Mouse (Mus musculus): ENCODE results near the gene Mettl23. TPM values are rescaled to one million over a fixed set of nuclear protein-coding genes. Genes with fewer than 3 reads are reported as not detected.

Mettl23 gene
- polyA plus RNA-seq, 1 experiment from 2014 or later: 37.1 TPM

- peaks cover 29% of the 10 kb centered on the region for H3K36me3 ChIP-seq (ENCODE audit: control insufficient read depth, insufficient read depth)
- WGBS: under 1% methylated on average over 28 of the region's 29 CpGs
- H3K9me3 ChIP-seq (ENCODE audit: control insufficient read depth): no peaks in the 10 kb centered on the region
- peak overlapping the region; percentile 72 for H3K4me2 ChIP-seq (replicated peaks; ENCODE audit: low read depth)
- no peaks in the 10 kb centered on the region for H3K4me1 ChIP-seq (replicated peaks; ENCODE audit: control insufficient read depth, insufficient read depth, low read length)
- peak; percentile 9 for ATAC-seq
- TF ChIP-seq CTCF (IDR thresholded peaks at IDR 0.05; ENCODE audit: low read depth): no peak
- peak overlapping the region; percentile 96 for H3K9ac ChIP-seq (ENCODE audit: low read depth, low read length)
- peak overlapping the region; percentile 93 for H3K4me3 ChIP-seq (ENCODE audit: low read depth, low read length)
- H3K27ac ChIP-seq (ENCODE audit: low read depth, low read length): peak overlapping the region; percentile 97
- no peaks in the 10 kb centered on the region for H3K27me3 ChIP-seq (replicated peaks; ENCODE audit: control insufficient read depth, insufficient read depth, low read length)
These were observed 8.7 kb downstream of the Mettl23 start for GRCm38 (mm10) chr11:116851576-116852290.

DNA sequence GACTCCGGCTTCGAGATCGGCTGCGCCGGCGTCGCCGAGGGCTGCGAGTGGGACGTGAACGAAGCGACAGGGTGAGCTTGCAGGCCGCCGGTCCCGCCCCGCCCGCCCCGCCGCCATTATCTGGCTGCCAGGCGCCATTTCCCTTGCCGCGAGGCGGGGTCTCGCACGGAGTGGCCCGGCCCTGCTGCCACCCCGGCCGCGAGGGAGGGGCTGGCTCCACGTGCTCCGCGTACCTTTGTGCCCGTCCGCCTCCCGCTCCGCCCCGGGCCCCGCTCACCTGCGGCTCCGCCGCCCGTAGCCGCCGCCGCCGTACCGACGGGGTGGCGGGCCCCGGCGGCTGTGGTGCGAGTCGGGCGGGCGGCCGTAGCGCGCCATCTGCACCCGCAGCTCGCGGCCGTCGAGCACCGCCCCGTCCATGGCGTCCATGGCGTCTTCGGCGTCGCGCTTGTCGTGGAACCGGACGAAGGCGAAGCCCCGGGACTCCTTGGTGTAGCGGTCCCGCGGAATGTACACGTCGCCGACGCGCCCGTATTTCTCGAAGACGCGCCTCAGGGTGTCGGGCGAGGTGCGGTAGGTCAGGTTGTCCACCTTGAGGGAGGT, 9.3 kb downstream of the Mettl23 start, which contains the start of gene Mfsd11:
Gene Mfsd11 (plus strand): TSS at position 150 of the 600 bp plus-strand sequence.
- no peak for TF ChIP-seq CTCF (IDR thresholded peaks at IDR 0.05; ENCODE audit: low read depth)
- Histone ChIP-seq H3K4me1 (replicated peaks; ENCODE audit: control insufficient read depth, insufficient read depth, low read length) (no peaks in the 10 kb centered on the region), H3K27me3 (replicated peaks; ENCODE audit: control insufficient read depth, insufficient read depth, low read length) (no peaks in the 10 kb centered on the region), H3K9me3 (ENCODE audit: control insufficient read depth) (no peaks in the 10 kb centered on the region), H3K27ac (ENCODE audit: low read depth, low read length) (peak within 1 kb of the TSS; percentile 97), H3K4me2 (replicated peaks; ENCODE audit: low read depth) (peak within 1 kb of the TSS; percentile 72), H3K4me3 (ENCODE audit: low read depth, low read length) (peak within 1 kb of the TSS; percentile 93), H3K9ac (ENCODE audit: low read depth, low read length) (peak within 1 kb of the TSS; percentile 96), H3K36me3 (ENCODE audit: control insufficient read depth, insufficient read depth) (peaks cover 29% of the 10 kb centered on the region)
- peak; percentile 58 for ATAC-seq
- WGBS: under 1% methylated on average over 79 of the region's 91 CpGs

DNA sequence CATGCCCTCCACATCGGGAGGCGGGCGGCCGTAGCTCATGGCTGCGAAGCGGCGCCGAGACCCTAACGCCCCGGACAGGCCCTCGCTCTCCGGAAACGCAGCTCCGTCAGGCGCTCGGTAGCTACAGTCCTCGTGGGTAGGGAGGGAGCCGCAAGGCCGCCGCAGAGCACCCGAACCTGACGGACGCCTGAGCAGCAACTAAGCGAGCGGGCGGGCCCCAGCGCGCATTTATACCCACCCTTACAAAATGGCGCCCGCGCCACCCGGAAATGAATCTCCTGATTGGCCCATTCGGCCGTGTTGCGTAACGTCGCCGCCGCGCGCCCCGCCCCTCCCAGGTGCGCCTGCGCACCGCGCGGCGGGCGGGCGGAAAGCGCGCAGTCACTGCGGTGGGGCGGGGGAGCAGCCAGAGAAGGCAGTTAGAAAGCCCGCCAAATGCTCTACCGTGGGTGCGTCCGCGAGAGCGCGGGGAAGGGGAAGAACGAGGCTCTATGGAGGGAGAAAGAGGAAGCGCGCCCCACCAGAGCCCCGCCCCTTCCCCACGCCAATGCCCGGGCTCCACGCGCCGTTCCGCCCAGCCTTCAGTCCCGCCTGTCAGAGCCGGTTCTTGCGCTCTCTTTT, 9.9 kb downstream of the Mettl23 start, which contains the start of gene Srsf2:
Gene Srsf2 (minus strand): TSS at position 204 of the 621 bp plus-strand sequence.
- TF ChIP-seq CTCF (IDR thresholded peaks at IDR 0.05; ENCODE audit: low read depth): no peak
- no peaks in the 10 kb centered on the region for H3K27me3 ChIP-seq (replicated peaks; ENCODE audit: control insufficient read depth, insufficient read depth, low read length)
- H3K4me3 ChIP-seq (ENCODE audit: low read depth, low read length): peak within 1 kb of the TSS; percentile 93
- peak within 1 kb of the TSS; percentile 97 for H3K27ac ChIP-seq (ENCODE audit: low read depth, low read length)
- no peaks in the 10 kb centered on the region for H3K9me3 ChIP-seq (ENCODE audit: control insufficient read depth)
- peak; percentile 81 for ATAC-seq
- H3K4me1 ChIP-seq (replicated peaks; ENCODE audit: control insufficient read depth, insufficient read depth, low read length): no peaks in the 10 kb centered on the region
- under 1% methylated on average over 74 of the region's 74 CpGs for WGBS
- H3K9ac ChIP-seq (ENCODE audit: low read depth, low read length): peak within 1 kb of the TSS; percentile 96
- H3K36me3 ChIP-seq (ENCODE audit: control insufficient read depth, insufficient read depth): peaks cover 25% of the 10 kb centered on the region
- peak within 1 kb of the TSS; percentile 72 for H3K4me2 ChIP-seq (replicated peaks; ENCODE audit: low read depth)

GRCm38 (mm10) chr11:116853512-116853928, 10.4 kb downstream of the Mettl23 start:
- Histone ChIP-seq H3K4me1 (replicated peaks; ENCODE audit: control insufficient read depth, insufficient read depth, low read length) (no peaks in the 10 kb centered on the region), H3K36me3 (ENCODE audit: control insufficient read depth, insufficient read depth) (peaks cover 20% of the 10 kb centered on the region), H3K9me3 (ENCODE audit: control insufficient read depth) (no peaks in the 10 kb centered on the region), H3K27me3 (replicated peaks; ENCODE audit: control insufficient read depth, insufficient read depth, low read length) (no peaks in the 10 kb centered on the region), H3K9ac (ENCODE audit: low read depth, low read length) (peak overlapping the region; percentile 96), H3K27ac (ENCODE audit: low read depth, low read length) (peak overlapping the region; percentile 97), H3K4me3 (ENCODE audit: low read depth, low read length) (peak overlapping the region; percentile 93), H3K4me2 (replicated peaks; ENCODE audit: low read depth) (peak overlapping the region; percentile 72)
- TF ChIP-seq CTCF (IDR thresholded peaks at IDR 0.05; ENCODE audit: low read depth): no peak
- WGBS: under 1% methylated on average over 36 of the region's 36 CpGs
- peak; percentile 79 for ATAC-seq

DNA sequence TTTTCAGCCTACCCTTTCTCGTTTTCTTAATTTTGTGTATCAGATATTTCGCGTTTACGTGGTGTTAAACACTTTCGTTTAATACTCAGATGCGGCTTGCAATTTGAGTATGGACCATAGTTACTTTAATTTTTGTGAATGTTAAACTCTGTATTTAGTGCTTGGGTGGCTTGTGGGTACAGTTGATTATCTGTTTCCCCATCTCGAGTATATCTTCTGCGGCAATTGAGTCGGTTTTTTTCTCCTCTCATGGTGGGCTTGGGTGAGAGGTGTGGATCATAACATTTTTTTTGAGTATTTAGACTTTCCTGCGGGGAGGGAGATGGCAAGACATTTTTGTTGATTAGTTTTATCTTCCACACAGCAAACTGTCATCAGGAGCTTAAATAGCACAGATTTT, 11.2 kb downstream of the Mettl23 start:
- Histone ChIP-seq H3K4me1 (replicated peaks; ENCODE audit: control insufficient read depth, insufficient read depth, low read length) (no peaks in the 10 kb centered on the region), H3K36me3 (ENCODE audit: control insufficient read depth, insufficient read depth) (peaks cover 20% of the 10 kb centered on the region), H3K27me3 (replicated peaks; ENCODE audit: control insufficient read depth, insufficient read depth, low read length) (no peaks in the 10 kb centered on the region), H3K9ac (ENCODE audit: low read depth, low read length) (peak overlapping the region; percentile 96), H3K4me2 (replicated peaks; ENCODE audit: low read depth) (peak overlapping the region; percentile 72), H3K9me3 (ENCODE audit: control insufficient read depth) (no peaks in the 10 kb centered on the region), H3K4me3 (ENCODE audit: low read depth, low read length) (peak overlapping the region; percentile 93), H3K27ac (ENCODE audit: low read depth, low read length) (peak overlapping the region; percentile 97; the same call in 1 of the 2 replicates)
- WGBS: 19% methylated on average over 10 of the region's 10 CpGs
- ATAC-seq: no peak
- TF ChIP-seq CTCF (IDR thresholded peaks at IDR 0.05; ENCODE audit: low read depth): no peak
